Mouse (Mus musculus) forebrain, embryonic 12.5 days (tissue): ENCODE measurements at regions not wholly inside any gene's neighbourhood (a gene's known extent, or its start where the extent isn't known, plus 50 kb on each side); places are given as distances from the start of the nearest gene placed in this dataset.
A peak's percentile ranks its signal among the peaks of the same experiment; 100 is the strongest.

Experiments used
- ATAC-seq: fragments of 200-750 bp; cut with Nextera tagmentation; 2 replicates; pipeline ENCODE4 v1.8.0; 2017; ENCODE audit warnings: moderate TSS enrichment; ENCODE audit not compliant: low FRiP score
- H3K27ac ChIP-seq: fragments of 300-500 bp; sonication (generic); 2 replicates; pipeline ENCODE4 v1.5.1; 2016; ENCODE audit warnings: mild to moderate bottlenecking
- H3K27me3 ChIP-seq: fragments of 300-500 bp; sonication (generic); 2 replicates; pipeline ENCODE4 v1.6.1; 2016; ENCODE audit warnings: mild to moderate bottlenecking
- H3K36me3 ChIP-seq: fragments of 300-500 bp; sonication (generic); replicated peaks from 2 replicates; pipeline ENCODE4 v1.6.1; 2016; ENCODE audit warnings: mild to moderate bottlenecking
- H3K4me1 ChIP-seq: fragments of 300-500 bp; sonication (generic); 2 replicates; pipeline ENCODE4 v1.6.1; 2016
- H3K4me2 ChIP-seq: fragments of 300-500 bp; sonication (generic); 2 replicates; pipeline ENCODE4 v1.6.1; 2016; ENCODE audit warnings: mild to moderate bottlenecking, moderate library complexity
- H3K4me3 ChIP-seq: fragments of 300-500 bp; sonication (generic); replicated peaks from 2 replicates; pipeline ENCODE4 v1.5.1; 2016; ENCODE audit warnings: mild to moderate bottlenecking
- H3K9ac ChIP-seq: fragments of 300-500 bp; sonication (generic); 2 replicates; pipeline ENCODE4 v1.6.1; 2016; ENCODE audit warnings: mild to moderate bottlenecking
- H3K9me3 ChIP-seq: fragments of 300-500 bp; sonication (generic); 2 replicates; pipeline ENCODE4 v1.6.1; 2016
- WGBS: fragments of 180-500 bp; shearing (Covaris S2); methylation state at CpG from one replicate; pipeline ENCODE4 v1.1.7; 2016; 5-methylcytosine and 5-hydroxymethylcytosine counted together

DNA sequence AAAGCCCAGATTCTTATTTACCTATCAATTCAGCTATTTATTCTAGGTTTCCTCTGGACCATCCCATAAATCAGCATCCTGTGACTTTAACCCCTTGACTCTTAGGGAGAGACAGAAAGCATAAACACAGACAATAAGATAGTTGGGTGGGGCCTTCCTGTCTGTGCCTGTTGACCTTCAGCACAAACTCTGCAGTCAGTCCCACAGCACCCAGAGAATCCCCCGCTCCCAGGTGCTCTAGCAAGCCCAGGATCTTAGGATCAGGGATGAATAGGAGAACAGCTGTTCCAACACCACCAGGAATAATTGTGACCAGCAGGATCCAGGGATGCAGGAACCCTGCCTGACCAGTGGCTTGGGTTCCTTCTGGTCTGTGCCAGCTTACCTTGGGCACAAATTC lies 107.8 kb downstream of the Basp1 start:
- H3K36me3 ChIP-seq = no peaks in the 10 kb centered on the region
- no peak overlapping the region for H3K9ac ChIP-seq
- H3K9me3 ChIP-seq = no peaks in the 10 kb centered on the region
- H3K4me1 ChIP-seq = no peaks in the 10 kb centered on the region
- H3K27ac ChIP-seq = no peak overlapping the region
- no peak overlapping the region for H3K4me2 ChIP-seq
- H3K27me3 ChIP-seq = no peaks in the 10 kb centered on the region
- 87% methylated on average over 1 of the region's 1 CpGs for WGBS
- no peak overlapping the region for H3K4me3 ChIP-seq
- no peak for ATAC-seq

DNA sequence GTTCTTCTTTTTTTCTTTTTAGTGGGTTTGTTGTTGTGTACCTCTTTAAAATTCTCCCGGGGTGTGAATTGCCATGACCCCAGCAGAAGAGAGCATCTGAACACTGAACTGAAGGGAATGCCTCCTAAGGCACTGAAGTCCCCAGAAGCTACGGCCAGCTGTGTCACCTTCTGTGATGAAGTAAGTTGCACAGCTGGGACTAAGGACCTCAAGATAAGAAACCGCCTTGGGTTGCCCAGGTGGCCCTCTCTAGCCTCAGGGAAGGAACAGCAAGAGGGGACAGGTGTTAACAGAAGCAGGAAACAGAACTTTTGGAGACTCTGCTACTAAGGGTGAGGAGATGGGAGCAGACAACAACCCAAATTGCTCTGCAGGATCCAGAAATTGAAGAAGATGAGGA lies 110.2 kb downstream of the Basp1 start:
- 80% methylated on average over 3 of the region's 3 CpGs for WGBS
- no peaks in the 10 kb centered on the region for H3K36me3 ChIP-seq
- ATAC-seq = no peak
- H3K4me2 ChIP-seq = no peak overlapping the region
- no peaks in the 10 kb centered on the region for H3K4me1 ChIP-seq
- H3K9me3 ChIP-seq = no peaks in the 10 kb centered on the region
- H3K9ac ChIP-seq = no peak overlapping the region
- H3K27ac ChIP-seq = no peak overlapping the region
- no peak overlapping the region for H3K4me3 ChIP-seq
- H3K27me3 ChIP-seq = no peaks in the 10 kb centered on the region

DNA sequence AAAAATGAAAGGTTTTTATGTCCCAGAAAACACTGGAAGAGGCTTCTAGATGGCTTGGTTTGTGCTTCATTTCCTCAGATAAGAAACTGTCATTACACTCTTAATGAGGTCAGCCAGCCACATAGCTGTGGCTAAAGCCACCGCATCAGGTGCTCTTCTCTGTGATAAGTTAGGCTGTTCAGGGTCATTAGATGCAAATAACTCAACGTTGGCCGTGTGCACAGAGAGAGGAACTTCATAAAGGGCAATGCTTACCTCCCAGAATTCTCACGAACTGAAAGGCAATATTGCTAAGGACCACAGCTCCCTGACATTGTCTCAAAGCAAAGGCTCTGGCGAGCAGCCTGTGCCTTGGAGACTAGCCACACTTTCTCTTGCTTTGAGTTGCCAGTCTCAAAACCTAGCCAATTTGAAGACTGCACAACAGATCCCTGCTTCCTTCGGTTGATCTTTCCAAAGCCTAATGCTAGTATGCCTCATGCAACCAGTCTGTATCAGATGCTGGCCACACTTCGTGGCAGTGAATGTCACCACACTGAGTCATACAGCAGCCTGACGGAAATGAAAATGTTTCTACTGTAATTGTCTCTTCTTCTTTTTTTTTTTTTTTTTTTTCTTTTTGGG lies 110.8 kb downstream of the Basp1 start:
- Histone ChIP-seq H3K4me3 (no peak overlapping the region), H3K9me3 (no peaks in the 10 kb centered on the region), H3K27me3 (no peaks in the 10 kb centered on the region), H3K4me1 (peaks cover 5% of the 10 kb centered on the region; the same call in 1 of the 2 replicates), H3K27ac (no peak overlapping the region), H3K4me2 (no peak overlapping the region), H3K9ac (no peak overlapping the region), H3K36me3 (no peaks in the 10 kb centered on the region)
- 73% methylated on average over 8 of the region's 8 CpGs for WGBS
- ATAC-seq = no peak

- no peak overlapping the region for H3K4me3 ChIP-seq
- no peak overlapping the region for H3K4me2 ChIP-seq
- no peak overlapping the region for H3K9ac ChIP-seq
- H3K36me3 ChIP-seq = no peaks in the 10 kb centered on the region
- 72% methylated on average over 3 of the region's 3 CpGs for WGBS
- H3K9me3 ChIP-seq = no peaks in the 10 kb centered on the region
- no peak overlapping the region for H3K27ac ChIP-seq
- H3K27me3 ChIP-seq = no peaks in the 10 kb centered on the region
- no peak for ATAC-seq
- peaks cover 7% of the 10 kb centered on the region; the same call in 1 of the 2 replicates for H3K4me1 ChIP-seq
Measured at GRCm38 (mm10) chr15:25301810-25302209, 111.8 kb downstream of the Basp1 start.

DNA sequence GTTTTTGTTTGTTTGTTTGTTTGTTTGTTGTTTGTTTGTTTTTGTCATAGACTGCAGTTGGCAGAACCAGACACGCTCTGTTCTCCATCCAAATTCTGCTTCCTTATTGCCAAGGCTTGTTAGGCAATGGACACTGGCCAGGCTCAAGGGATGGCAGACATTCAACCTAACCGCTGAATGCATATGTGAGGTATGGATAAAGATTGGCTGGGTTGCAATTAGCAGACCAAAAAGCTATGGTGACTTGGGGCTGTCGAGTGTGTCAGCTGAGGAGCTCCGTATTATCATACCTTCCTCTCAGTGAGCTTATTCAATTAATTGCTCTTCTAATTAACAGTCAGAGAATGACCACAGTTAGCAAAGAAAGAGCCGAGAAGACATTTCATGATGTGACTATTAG lies 116.3 kb downstream of the Basp1 start:
- 40% methylated on average over 5 of the region's 5 CpGs for WGBS
- ATAC-seq = peak; percentile 76; the same call in 1 of the 2 replicates
- Histone ChIP-seq H3K4me3 (no peak overlapping the region), H3K4me2 (no peak overlapping the region), H3K27ac (no peak overlapping the region), H3K9me3 (no peaks in the 10 kb centered on the region), H3K36me3 (no peaks in the 10 kb centered on the region), H3K4me1 (peaks cover 7% of the 10 kb centered on the region; the same call in 1 of the 2 replicates), H3K27me3 (no peaks in the 10 kb centered on the region), H3K9ac (no peak overlapping the region)

DNA sequence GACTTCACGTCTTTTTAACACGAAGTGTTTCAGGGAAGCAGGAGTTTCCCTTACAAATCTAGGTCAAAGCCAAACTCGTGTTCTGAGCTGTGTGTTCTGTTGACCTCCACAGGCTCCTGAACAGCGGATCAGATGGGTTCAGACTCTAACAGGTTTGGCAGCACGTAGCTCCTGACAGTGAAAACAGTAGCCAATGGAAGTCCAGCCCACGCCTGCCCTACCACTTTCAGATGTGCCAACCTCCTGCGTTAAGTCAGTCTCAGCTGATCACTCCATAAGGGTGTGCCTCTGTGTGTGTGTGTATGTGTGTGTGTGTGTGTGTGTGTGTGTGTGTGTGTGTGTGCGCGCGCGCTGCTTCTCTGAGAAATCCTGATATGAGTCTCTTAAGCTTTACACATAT lies 116.8 kb downstream of the Basp1 start:
- Histone ChIP-seq H3K27me3 (no peaks in the 10 kb centered on the region), H3K9ac (no peak overlapping the region), H3K4me3 (no peak overlapping the region), H3K9me3 (no peaks in the 10 kb centered on the region), H3K36me3 (no peaks in the 10 kb centered on the region), H3K4me1 (peaks cover 7% of the 10 kb centered on the region; the same call in 1 of the 2 replicates), H3K27ac (no peak overlapping the region), H3K4me2 (no peak overlapping the region)
- 82% methylated on average over 11 of the region's 11 CpGs for WGBS
- ATAC-seq = no peak

- Histone ChIP-seq H3K9ac (no peak overlapping the region), H3K4me1 (peaks cover 16% of the 10 kb centered on the region), H3K9me3 (no peaks in the 10 kb centered on the region), H3K4me2 (no peak overlapping the region), H3K36me3 (no peaks in the 10 kb centered on the region), H3K4me3 (no peak overlapping the region), H3K27me3 (no peaks in the 10 kb centered on the region), H3K27ac (no peak overlapping the region)
- no peak for ATAC-seq
- 96% methylated on average over 6 of the region's 6 CpGs for WGBS
Measured at GRCm38 (mm10) chr15:25295753-25296152, 117.8 kb downstream of the Basp1 start.

- Histone ChIP-seq H3K27me3 (peaks cover 6% of the 10 kb centered on the region; the same call in 1 of the 2 replicates), H3K4me2 (peak overlapping the region; percentile 29), H3K4me1 (peaks cover 12% of the 10 kb centered on the region), H3K9ac (no peak overlapping the region), H3K9me3 (no peaks in the 10 kb centered on the region), H3K27ac (peak overlapping the region; percentile 75), H3K4me3 (no peak overlapping the region), H3K36me3 (no peaks in the 10 kb centered on the region)
- 15% methylated on average over 10 of the region's 10 CpGs for WGBS
- peak; percentile 89 for ATAC-seq
Measured at GRCm38 (mm10) chr15:25291231-25291691, 122.3 kb downstream of the Basp1 start.

GRCm38 (mm10) chr15:25287850-25288249 lies 125.7 kb downstream of the Basp1 start:
- no peak for ATAC-seq
- Histone ChIP-seq H3K27ac (no peak overlapping the region), H3K9me3 (no peaks in the 10 kb centered on the region), H3K36me3 (no peaks in the 10 kb centered on the region), H3K4me3 (no peak overlapping the region), H3K4me2 (no peak overlapping the region), H3K9ac (no peak overlapping the region), H3K4me1 (peaks cover 24% of the 10 kb centered on the region), H3K27me3 (peaks cover 12% of the 10 kb centered on the region; the same call in 1 of the 2 replicates)
- WGBS = 65% methylated on average over 3 of the region's 3 CpGs

- H3K36me3 ChIP-seq = no peaks in the 10 kb centered on the region
- no peak overlapping the region for H3K27ac ChIP-seq
- 0 out of 2 replicates have a peak overlapping the region, but pooled peaks have one; percentile 2 for H3K4me2 ChIP-seq
- peak; percentile 89 for ATAC-seq
- peaks cover 18% of the 10 kb centered on the region for H3K27me3 ChIP-seq
- H3K9ac ChIP-seq = no peak overlapping the region
- WGBS = 51% methylated on average over 17 of the region's 17 CpGs
- H3K4me3 ChIP-seq = no peak overlapping the region
- H3K4me1 ChIP-seq = peaks cover 12% of the 10 kb centered on the region
- H3K9me3 ChIP-seq = no peaks in the 10 kb centered on the region
Measured at GRCm38 (mm10) chr15:25284354-25285199, 129.0 kb downstream of the Basp1 start.

GRCm38 (mm10) chr15:25283713-25284112 lies 129.9 kb downstream of the Basp1 start:
- no peak overlapping the region for H3K27ac ChIP-seq
- no peaks in the 10 kb centered on the region for H3K9me3 ChIP-seq
- peak; percentile 25; the same call in 1 of the 2 replicates for ATAC-seq
- 96% methylated on average over 2 of the region's 2 CpGs for WGBS
- no peak overlapping the region for H3K4me3 ChIP-seq
- no peaks in the 10 kb centered on the region for H3K36me3 ChIP-seq
- H3K9ac ChIP-seq = no peak overlapping the region
- H3K4me1 ChIP-seq = peaks cover 15% of the 10 kb centered on the region
- H3K4me2 ChIP-seq = no peak overlapping the region
- peaks cover 16% of the 10 kb centered on the region for H3K27me3 ChIP-seq

DNA sequence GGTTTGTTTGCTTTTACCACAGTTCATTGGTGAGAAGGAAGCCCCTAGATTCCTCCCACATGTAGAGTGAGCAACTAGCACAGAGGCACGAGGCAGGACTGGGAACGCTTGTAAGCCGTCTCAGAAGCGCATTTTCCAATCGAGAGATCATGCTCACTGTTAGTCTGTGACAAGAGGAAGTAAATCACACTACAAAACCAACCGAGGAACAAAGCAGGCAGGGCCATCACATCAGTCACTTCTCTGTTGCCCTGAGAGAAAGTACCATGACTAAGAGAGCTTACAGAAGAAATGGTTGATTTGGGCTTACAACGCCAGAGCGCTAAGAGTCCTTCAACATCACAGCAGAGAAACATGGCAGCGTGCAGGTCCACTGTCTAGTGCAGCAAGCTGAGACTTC lies 131.2 kb downstream of the Basp1 start:
- no peak overlapping the region for H3K9ac ChIP-seq
- no peak overlapping the region for H3K27ac ChIP-seq
- H3K36me3 ChIP-seq = no peaks in the 10 kb centered on the region
- H3K4me1 ChIP-seq = peaks cover 24% of the 10 kb centered on the region
- H3K9me3 ChIP-seq = no peaks in the 10 kb centered on the region
- 90% methylated on average over 9 of the region's 9 CpGs for WGBS
- H3K4me2 ChIP-seq = no peak overlapping the region
- no peak overlapping the region for H3K4me3 ChIP-seq
- no peak for ATAC-seq
- peaks cover 16% of the 10 kb centered on the region for H3K27me3 ChIP-seq
